In the genomic region with DNA sequence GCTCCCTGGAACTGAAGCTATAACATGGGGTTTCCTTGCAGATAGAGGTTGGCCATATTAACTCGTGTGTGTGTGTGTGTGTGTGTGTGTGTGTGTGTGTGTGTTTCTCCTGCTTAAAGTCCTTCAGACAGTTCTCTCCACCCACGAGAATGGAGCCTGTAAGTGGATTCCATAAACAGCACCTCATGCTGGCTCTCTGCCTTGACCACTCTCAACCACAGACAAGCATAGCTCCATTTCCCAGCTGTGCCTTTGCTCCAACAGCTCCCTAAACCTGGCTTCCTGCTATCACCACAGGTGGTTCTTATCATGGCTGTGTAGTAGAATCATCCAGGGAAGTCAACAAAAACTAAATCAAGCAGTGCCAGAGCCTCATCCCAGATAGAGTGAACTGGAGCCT, we compare ENCODE assay signal across 21 mouse cellular contexts. TPM values are rescaled to one million over a fixed set of nuclear protein-coding genes. Genes with fewer than 3 reads are reported as not detected.
DNase-seq lines count a peak whose midpoint lies in the region; ATAC-seq and TF ChIP-seq lines count a peak whose summit lies in the region.
"Had no signal": no experiment of that assay in that cellular context is flagged by ENCODE, and none has a peak within 500 bp of the region (broad histone marks: within the 10 kb centered on the region; RNA-seq: fewer than 3 reads in every experiment).

No protein-coding gene starts in this region.

- no peak overlapping the region for H3K4me3 ChIP-seq in lung, postnatal 0 days (ENCODE audit: low read depth, low read length)
- no peak overlapping the region for H3K4me3 ChIP-seq in embryonic fibroblast, embryonic 13.5 days (ENCODE audit: insufficient read depth, low read length)
- H3K4me3 ChIP-seq in myocyte: no peak overlapping the region
- no peak overlapping the region for H3K4me3 ChIP-seq in midbrain, embryonic 15.5 days
- H3K4me3 ChIP-seq: embryonic facial prominence, embryonic 15.5 days; forebrain, embryonic 12.5 days; heart, embryonic 12.5 days; hindbrain, embryonic 13.5 days had no signal

- no peak overlapping the region for H3ac ChIP-seq in myocyte (ENCODE audit: control insufficient read depth, insufficient read length)

- no peak overlapping the region for H3K4me2 ChIP-seq in lung, postnatal 0 days (replicated peaks; ENCODE audit: low read depth, low read length)
- H3K4me2 ChIP-seq in myocyte (ENCODE audit: low read depth): peak overlapping the region; percentile 51
- H3K4me2 ChIP-seq in midbrain, embryonic 15.5 days: no peak overlapping the region
- H3K4me2 ChIP-seq: embryonic facial prominence, embryonic 15.5 days; forebrain, embryonic 12.5 days; heart, embryonic 12.5 days; hindbrain, embryonic 13.5 days had no signal

- TF ChIP-seq POLR2A in embryonic fibroblast, embryonic 13.5 days (IDR thresholded peaks at IDR 0.05; ENCODE audit: low read depth, low read length): no peak
- TF ChIP-seq POLR2A in myocyte (IDR thresholded peaks at IDR 0.05; ENCODE audit: insufficient read length, low read depth): no peak

- WGBS in lung, postnatal 0 days: 45% methylated on average over 1 of the region's 2 CpGs
- 61% methylated on average over 2 of the region's 2 CpGs for WGBS in midbrain, embryonic 15.5 days

- no peaks in the 10 kb centered on the region for H3K4me1 ChIP-seq in lung, postnatal 0 days (ENCODE audit: insufficient read depth, low read depth, low read length)
- no peaks in the 10 kb centered on the region; the same call in 1 of the 2 replicates for H3K4me1 ChIP-seq in embryonic fibroblast, embryonic 13.5 days (ENCODE audit: control insufficient read depth, insufficient read depth, low read length)
- H3K4me1 ChIP-seq in midbrain, embryonic 15.5 days: no peaks in the 10 kb centered on the region
- H3K4me1 ChIP-seq: embryonic facial prominence, embryonic 15.5 days; forebrain, embryonic 12.5 days; heart, embryonic 12.5 days had no signal

- peak; percentile 87 for DNase-seq in heart, adult 11 months
- no peak for DNase-seq in heart, postnatal 4 days
- peak; percentile 13 to 19 for DNase-seq in lung, adult 18-20 months
- no peak for DNase-seq in lung, postnatal 0 days (ENCODE audit: low spot score)
- DNase-seq: adrenal gland, adult 8-10 months; adrenal gland, postnatal 36 days; cerebellum, adult 2 months; cerebellum, postnatal 10 days; embryo, embryonic 11 days; gastrocnemius, postnatal 14 days had no signal

- no peak for ATAC-seq in lung, postnatal 0 days
- ATAC-seq in megakaryocyte, adult 5-6 weeks (ENCODE audit: poor library complexity, severe bottlenecking): no peak
- no peak for ATAC-seq in midbrain, embryonic 15.5 days (replicated peaks)
- ATAC-seq: forebrain, embryonic 16.5 days; hindbrain, postnatal 0 days had no signal

- no peak overlapping the region for H3K9ac ChIP-seq in lung, postnatal 0 days (replicated peaks; ENCODE audit: low read depth)
- no peak overlapping the region for H3K9ac ChIP-seq in midbrain, embryonic 15.5 days
- H3K9ac ChIP-seq: embryonic facial prominence, embryonic 15.5 days; forebrain, embryonic 12.5 days; heart, embryonic 12.5 days; hindbrain, embryonic 13.5 days had no signal

- no peak overlapping the region for H3K27ac ChIP-seq in lung, postnatal 0 days (ENCODE audit: low read length)
- H3K27ac ChIP-seq in embryonic fibroblast, embryonic 13.5 days (ENCODE audit: insufficient read depth, low read length): peak overlapping the region; percentile 34; the same call in 1 of the 2 replicates
- no peak overlapping the region for H3K27ac ChIP-seq in midbrain, embryonic 15.5 days
- H3K27ac ChIP-seq: embryonic facial prominence, embryonic 15.5 days; forebrain, embryonic 12.5 days; hindbrain, embryonic 13.5 days; hindbrain, postnatal 0 days had no signal

- H3K9me3 ChIP-seq in lung, postnatal 0 days (ENCODE audit: low read length): no peaks in the 10 kb centered on the region
- H3K9me3 ChIP-seq in midbrain, embryonic 15.5 days: no peaks in the 10 kb centered on the region
- H3K9me3 ChIP-seq: embryonic facial prominence, embryonic 15.5 days; forebrain, embryonic 12.5 days; heart, embryonic 12.5 days; hindbrain, embryonic 13.5 days had no signal

- no peaks in the 10 kb centered on the region for H3K79me2 ChIP-seq in myocyte (ENCODE audit: control insufficient read depth, insufficient read depth)

- no peaks in the 10 kb centered on the region for H3K27me3 ChIP-seq in lung, postnatal 0 days (replicated peaks; ENCODE audit: insufficient read depth, low read length)
- no peaks in the 10 kb centered on the region for H3K27me3 ChIP-seq in myocyte (ENCODE audit: control insufficient read depth, insufficient read depth, insufficient read length)
- H3K27me3 ChIP-seq in midbrain, embryonic 15.5 days (replicated peaks): no peaks in the 10 kb centered on the region
- H3K27me3 ChIP-seq: CH12.LX; embryonic facial prominence, embryonic 15.5 days; heart, embryonic 12.5 days; hindbrain, embryonic 13.5 days had no signal

- no peaks in the 10 kb centered on the region for H3K36me3 ChIP-seq in lung, postnatal 0 days (ENCODE audit: insufficient read depth, low read length)
- no peaks in the 10 kb centered on the region for H3K36me3 ChIP-seq in myocyte (ENCODE audit: control insufficient read depth, insufficient read depth)
- no peaks in the 10 kb centered on the region for H3K36me3 ChIP-seq in midbrain, embryonic 15.5 days (replicated peaks)
- H3K36me3 ChIP-seq: embryonic facial prominence, embryonic 15.5 days; forebrain, embryonic 12.5 days; heart, embryonic 12.5 days had no signal

- no peak for TF ChIP-seq EP300 in lung, postnatal 0 days (IDR thresholded peaks at IDR 0.05)

- TF ChIP-seq CTCF in lung, postnatal 0 days (IDR thresholded peaks at IDR 0.05): no peak
- TF ChIP-seq CTCF in embryonic fibroblast, embryonic 13.5 days (IDR thresholded peaks at IDR 0.05; ENCODE audit: borderline replicate concordance, insufficient read depth, low read length): no peak

TF ChIP-seq in myocyte, 11 proteins besides CTCF, POLR2A, EP300 and RAD21:
- peak in 2 of 3 experiments; percentile 32 to 76 for TF ChIP-seq MYOG (IDR thresholded peaks at IDR 0.05; ENCODE audit: control insufficient read depth in 1 of 3, insufficient read depth in 1 of 3, insufficient read length in 2 of 3, low read depth in 2 of 3)
- TF ChIP-seq TCF12 (IDR thresholded peaks at IDR 0.05; ENCODE audit: insufficient read depth, poor library complexity, severe bottlenecking): peak; percentile 65
- peak in 2 of 3 experiments; percentile 43 to 84 for TF ChIP-seq MYOD1 (IDR thresholded peaks at IDR 0.05; ENCODE audit: control insufficient read depth in 1 of 3, insufficient read length in 2 of 3, low read depth in 2 of 3)
- 0 out of 2 replicates have a peak, but pooled peaks have one; percentile 4 for TF ChIP-seq CEBPB (IDR thresholded peaks at IDR 0.05; ENCODE audit: insufficient read depth, poor library complexity, severe bottlenecking)
- TF ChIP-seq REST (IDR thresholded peaks at IDR 0.05; ENCODE audit: insufficient read depth, insufficient read length): no peak
- TF ChIP-seq SRF (IDR thresholded peaks at IDR 0.05; ENCODE audit: control insufficient read depth, insufficient read length, low read depth): no peak

RNA-seq across cellular contexts. Expression of a gene that starts 13.9 kb away (rescaled TPM):
- 1 to 10 TPM; 3.6 to 4.9 TPM for total RNA-seq in heart, postnatal 4 days (2021)
- polyA plus RNA-seq in lung, postnatal 0 days (2015; fragmentation: Nextera tagmentation; extraction: Ambion mirVana): 10.1 and 11.5 TPM in 2 replicates
- 2.4 and 5.9 TPM in 2 replicates for polyA plus RNA-seq in embryonic fibroblast, embryonic 13.5 days (2011; ENCODE audit: insufficient read length, low read depth, missing spikeins)
- polyA plus RNA-seq in myocyte (2012; fragmentation: generic; extraction: Trizol): 0.86 TPM
- 5.9 and 7.8 TPM in 2 replicates for total RNA-seq in megakaryocyte, adult 5-6 weeks (2015)
- 6.8 and 11.7 TPM in 2 replicates for total RNA-seq in megakaryocyte, adult 5-6 weeks (2017)
- polyA plus RNA-seq in midbrain, embryonic 15.5 days (2015; fragmentation: Nextera tagmentation; extraction: Ambion mirVana): 5.1 and 5.9 TPM in 2 replicates

RNA-seq across cellular contexts. Expression of a gene that starts 24.8 kb away (rescaled TPM):
- total RNA-seq in heart, postnatal 4 days (2021): 10 to 100 TPM; 24.8 to 25.4 TPM
- polyA plus RNA-seq in lung, postnatal 0 days (2015; fragmentation: Nextera tagmentation; extraction: Ambion mirVana): 74.2 and 88.3 TPM in 2 replicates
- polyA plus RNA-seq in embryonic fibroblast, embryonic 13.5 days (2011; ENCODE audit: insufficient read length, low read depth, missing spikeins): 42.5 and 62.6 TPM in 2 replicates
- polyA plus RNA-seq in myocyte (2012; fragmentation: generic; extraction: Trizol): 20.8 TPM
- total RNA-seq in megakaryocyte, adult 5-6 weeks (2015): 45.1 and 50.2 TPM in 2 replicates
- total RNA-seq in megakaryocyte, adult 5-6 weeks (2017): 65.7 and 77.2 TPM in 2 replicates
- polyA plus RNA-seq in midbrain, embryonic 15.5 days (2015; fragmentation: Nextera tagmentation; extraction: Ambion mirVana): 35.2 and 37.0 TPM in 2 replicates

Comparison
In these comparisons a context has a peak if more than half of its experiments do, and no peak if none do; other contexts are left out.
1. DNase-seq: peak in heart, adult 11 months (single experiment) and lung, adult 18-20 months (2 of 2); none in heart, postnatal 4 days (single experiment) and lung, postnatal 0 days (single experiment).